Mouse (Mus musculus) thymus, adult 2 months (tissue): ENCODE data around the gene Nek8.

Source experiments
- CTCF ChIP-seq: fragments of 200-500 bp; IDR thresholded peaks from 2 replicates; pipeline ENCODE4 v1.5.1; 2012; ENCODE audit warnings: mild to moderate bottlenecking, control low read depth, low read length, moderate library complexity, borderline replicate concordance; ENCODE audit not compliant: control insufficient read depth, poor library complexity, insufficient read depth; ENCODE audit errors: extremely low read depth
- POLR2A ChIP-seq: fragments of 200-500 bp; IDR thresholded peaks from 2 replicates; pipeline ENCODE4 v1.6.1; 2012; ENCODE audit warnings: mild to moderate bottlenecking, low read length, control low read depth, moderate library complexity; ENCODE audit not compliant: control insufficient read depth, poor library complexity, insufficient read depth; ENCODE audit errors: extremely low read depth

GRCm38 (mm10) chr11:78213086-78213817, 36.8 kb upstream of the Nek8 start:
- TF ChIP-seq CTCF (no peak), POLR2A (no peak)
